ENCODE assay signal across 20 mouse cellular contexts in genomic region chr4:94713741-94714140, GRCm38 (mm10). TPM values are rescaled to one million over a fixed set of nuclear protein-coding genes. Genes with fewer than 3 reads are reported as not detected.
"Had no signal": no experiment of that assay in that cellular context is flagged by ENCODE, and none has a peak within 500 bp of the region (broad histone marks: within the 10 kb centered on the region; RNA-seq: fewer than 3 reads in every experiment).

No protein-coding gene starts in this region.

- H3K9ac ChIP-seq: lung, embryonic 14.5 days; midbrain, embryonic 12.5 days; neural tube, embryonic 13.5 days; neural tube, embryonic 15.5 days had no signal

- H3K9me3 ChIP-seq: midbrain, embryonic 10.5 days; midbrain, embryonic 12.5 days; neural tube, embryonic 13.5 days; neural tube, embryonic 15.5 days had no signal

- H3K4me1 ChIP-seq: midbrain, embryonic 10.5 days; midbrain, embryonic 12.5 days; neural tube, embryonic 13.5 days; neural tube, embryonic 15.5 days had no signal

- H3K27me3 ChIP-seq: midbrain, embryonic 12.5 days; neural tube, embryonic 13.5 days; neural tube, embryonic 15.5 days had no signal

- H3K36me3 ChIP-seq: midbrain, embryonic 10.5 days; midbrain, embryonic 12.5 days; neural tube, embryonic 13.5 days; neural tube, embryonic 15.5 days had no signal

- H3K4me2 ChIP-seq: lung, embryonic 14.5 days; midbrain, embryonic 12.5 days; neural tube, embryonic 13.5 days; neural tube, embryonic 15.5 days had no signal

- ATAC-seq: midbrain, embryonic 16.5 days had no signal

- DNase-seq: lung, adult 18-20 months; lung, embryonic 14.5 days; lung, postnatal 10 days; lung, postnatal 4 days; midbrain, embryonic 14.5 days; retina, postnatal 1 day; right cerebral cortex, adult 18-20 months; right cerebral cortex, postnatal 25 days; right cerebral cortex, postnatal 4 days; spleen, adult 18-20 months; thymus, adult 18-20 months; thymus, postnatal 14 days; thymus, postnatal 36 days had no signal

- H3K4me3 ChIP-seq: midbrain, embryonic 10.5 days; midbrain, embryonic 12.5 days; myocyte; neural tube, embryonic 13.5 days; neural tube, embryonic 15.5 days had no signal

- H3K27ac ChIP-seq: midbrain, embryonic 10.5 days; midbrain, embryonic 12.5 days; neural tube, embryonic 13.5 days; neural tube, embryonic 15.5 days had no signal

RNA-seq across cellular contexts. Expression of gene Tek, which starts 25.3 kb away (rescaled TPM):
- total RNA-seq: megakaryocyte, adult 5-6 weeks had no signal
